ENCODE assay signal across 8 mouse cellular contexts in the genomic region with DNA sequence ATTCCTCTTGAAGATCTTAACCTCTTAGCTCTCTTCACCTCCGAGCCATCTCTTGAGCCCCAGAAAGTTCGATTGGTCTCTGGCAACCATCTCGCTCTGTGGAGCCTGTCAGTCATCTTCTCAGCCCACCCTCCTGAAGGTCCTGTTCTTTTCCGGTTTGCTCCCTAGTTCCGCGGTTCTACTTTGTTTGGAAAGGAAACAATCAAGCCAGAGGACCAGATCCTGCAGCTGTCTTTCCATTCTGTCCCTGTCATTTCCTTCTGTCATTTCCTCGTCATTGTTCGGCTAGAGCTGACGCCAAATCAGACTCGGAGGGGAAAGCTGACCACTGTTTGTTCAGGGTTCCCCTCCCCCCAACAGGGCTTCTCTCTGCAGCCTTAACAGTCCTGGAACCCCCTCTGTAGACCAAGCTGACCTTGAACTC. TPM values are rescaled to one million over a fixed set of nuclear protein-coding genes. Genes with fewer than 3 reads are reported as not detected.
DNase-seq lines count a peak whose midpoint lies in the region; ATAC-seq and TF ChIP-seq lines count a peak whose summit lies in the region.

No protein-coding gene starts in this region.

- H3K79me2 ChIP-seq in liver, adult 2 months (ENCODE audit: control insufficient read depth, insufficient read depth, low read length) = no peaks in the 10 kb centered on the region

- no peaks in the 10 kb centered on the region for H3K9me3 ChIP-seq in forebrain, embryonic 10.5 days
- no peaks in the 10 kb centered on the region for H3K9me3 ChIP-seq in forebrain, embryonic 15.5 days

- no peak overlapping the region for H3K4me2 ChIP-seq in forebrain, embryonic 15.5 days (replicated peaks)

- no peak for DNase-seq in forebrain, embryonic 10.5 days (ENCODE audit: extremely low spot score, low spot score)
- DNase-seq in embryo, embryonic 10.5 days (ENCODE audit: low spot score) = peak; percentile 45
- DNase-seq in heart, postnatal 10 days = peak; percentile 74 to 80
- DNase-seq in liver, adult 2 months (ENCODE audit: extremely low read depth, low read depth, low spot score) = peak; percentile 50
- DNase-seq in spleen, postnatal 10 days (ENCODE audit: low spot score in 2 of 2) = peak; percentile 42 to 68
- no peak for DNase-seq in urinary bladder, postnatal 10 days (ENCODE audit: low spot score)
- no peak for DNase-seq in frontal cortex, postnatal 25 days (ENCODE audit: low spot score in 2 of 2)

- peak overlapping the region; percentile 57 for H3K27ac ChIP-seq in forebrain, embryonic 10.5 days
- H3K27ac ChIP-seq in forebrain, embryonic 15.5 days (replicated peaks) = no peak overlapping the region
- peak overlapping the region; percentile 73 for H3K27ac ChIP-seq in liver, adult 2 months (replicated peaks; ENCODE audit: insufficient read depth, low read depth, low read length)

- no peak overlapping the region for H3K9ac ChIP-seq in forebrain, embryonic 15.5 days (replicated peaks)
- peak overlapping the region; percentile 48; the same call in 1 of the 2 replicates for H3K9ac ChIP-seq in liver, adult 2 months (ENCODE audit: low read depth, low read length)

- H3K4me1 ChIP-seq in forebrain, embryonic 10.5 days = peaks cover 7% of the 10 kb centered on the region
- no peaks in the 10 kb centered on the region for H3K4me1 ChIP-seq in forebrain, embryonic 15.5 days
- peaks cover 7% of the 10 kb centered on the region; the same call in 1 of the 2 replicates for H3K4me1 ChIP-seq in liver, adult 2 months (ENCODE audit: control insufficient read depth, insufficient read depth, low read length)

- no peaks in the 10 kb centered on the region for H3K36me3 ChIP-seq in forebrain, embryonic 10.5 days (replicated peaks)
- no peaks in the 10 kb centered on the region for H3K36me3 ChIP-seq in forebrain, embryonic 15.5 days
- no peaks in the 10 kb centered on the region for H3K36me3 ChIP-seq in liver, adult 2 months (ENCODE audit: control insufficient read depth, insufficient read depth, low read length)

- intact Hi-C loops in heart, postnatal 10 days (cut with DNase I) = loop anchor here (5.0 kb wide), 1 partner anchor 41 kb away; the partner anchor contains the start of gene Aplp2

- TF ChIP-seq CTCF in liver, adult 2 months (IDR thresholded peaks at IDR 0.05; ENCODE audit: low read depth, low read length) = no peak

- ATAC-seq in forebrain, embryonic 15.5 days (replicated peaks) = no peak

- no peak overlapping the region for H3K4me3 ChIP-seq in forebrain, embryonic 10.5 days
- H3K4me3 ChIP-seq in forebrain, embryonic 15.5 days = no peak overlapping the region
- peak overlapping the region; percentile 13; the same call in 1 of the 2 replicates for H3K4me3 ChIP-seq in liver, adult 2 months (ENCODE audit: insufficient read depth, low read depth, low read length)

- WGBS in forebrain, embryonic 10.5 days = 76% methylated on average over 10 of the region's 10 CpGs
- WGBS in forebrain, embryonic 15.5 days = 71% methylated on average over 10 of the region's 10 CpGs
- WGBS in liver, adult 2 months = 6% methylated on average over 10 of the region's 10 CpGs

- H3K27me3 ChIP-seq in forebrain, embryonic 10.5 days (ENCODE audit: poor library complexity, severe bottlenecking) = no peaks in the 10 kb centered on the region
- H3K27me3 ChIP-seq in forebrain, embryonic 15.5 days = no peaks in the 10 kb centered on the region
- no peaks in the 10 kb centered on the region for H3K27me3 ChIP-seq in liver, adult 2 months (ENCODE audit: control insufficient read depth, insufficient read depth, low read length)

- TF ChIP-seq POLR2A in liver, adult 2 months (IDR thresholded peaks at IDR 0.05; ENCODE audit: extremely low read depth, insufficient read depth, low read length) = no peak

RNA-seq across cellular contexts. Expression of gene Prdm10, which starts 27.0 kb away (rescaled TPM):
- polyA plus RNA-seq in forebrain, embryonic 10.5 days (2016; fragmentation: Nextera tagmentation; extraction: Ambion mirVana) = 8.2 and 8.9 TPM in 2 replicates
- polyA plus RNA-seq in forebrain, embryonic 15.5 days (2015; fragmentation: Nextera tagmentation; extraction: Ambion mirVana) = 10.2 and 10.4 TPM in 2 replicates
- 1 to 10 TPM; 5.2 to 6.0 TPM for total RNA-seq in heart, postnatal 10 days (2021)
- total RNA-seq in liver, adult 2 months (2014; rRNA removed) = 2.7 and 3.6 TPM in 2 replicates
- 4.5 and 4.8 TPM in 2 replicates for polyA plus RNA-seq in liver, adult 2 months (2012; rRNA removed)

RNA-seq across cellular contexts. Expression of gene Aplp2, which starts 41.7 kb away (rescaled TPM):
- polyA plus RNA-seq in forebrain, embryonic 10.5 days (2016; fragmentation: Nextera tagmentation; extraction: Ambion mirVana) = 206 and 216 TPM in 2 replicates
- 210 and 227 TPM in 2 replicates for polyA plus RNA-seq in forebrain, embryonic 15.5 days (2015; fragmentation: Nextera tagmentation; extraction: Ambion mirVana)
- 100 to 1,000 TPM; 333 to 347 TPM for total RNA-seq in heart, postnatal 10 days (2021)
- total RNA-seq in liver, adult 2 months (2014; rRNA removed) = 195 and 214 TPM in 2 replicates
- polyA plus RNA-seq in liver, adult 2 months (2012; rRNA removed) = 260 and 276 TPM in 2 replicates

Comparison
In these comparisons a context has a peak if more than half of its experiments do, and no peak if none do; other contexts are left out.
1. DNase-seq: peak in embryo, embryonic 10.5 days (single experiment), heart, postnatal 10 days (2 of 2), liver, adult 2 months (single experiment) and spleen, postnatal 10 days (2 of 2); none in forebrain, embryonic 10.5 days (single experiment), urinary bladder, postnatal 10 days (single experiment) and frontal cortex, postnatal 25 days (0 of 2).